Mouse (Mus musculus) ES-E14 (cell line): ENCODE measurements at regions not wholly inside any gene's neighbourhood (a gene's known extent, or its start where the extent isn't known, plus 50 kb on each side); places are given as distances from the start of the nearest gene placed in this dataset.

Experiments used
- DNase-seq: peaks from one replicate; pipeline ENCODE4 v3.0.0-alpha.2; 2013; ENCODE audit warnings: low read depth, low spot score
- H3K27ac ChIP-seq: 2 replicates; pipeline ENCODE4 v1.5.1; 2012; ENCODE audit warnings: low read depth, mild to moderate bottlenecking, low read length, moderate library complexity, mixed read lengths; ENCODE audit not compliant: poor library complexity, insufficient read depth, severe bottlenecking
- H3K36me3 ChIP-seq: 2 replicates; pipeline ENCODE4 v1.6.1; 2012; ENCODE audit warnings: mild to moderate bottlenecking, low read length, moderate library complexity, mixed read lengths; ENCODE audit not compliant: control insufficient read depth, poor library complexity, insufficient read depth, severe bottlenecking
- H3K4me1 ChIP-seq, 2 experiments: fragments of 150-350 bp in 1 of 2; sonication (generic) in 1 of 2; 2 replicates each; pipeline ENCODE4 v1.6.1; 2012; ENCODE audit warnings: low read length in 2 of 2, mild to moderate bottlenecking in 1 of 2, mixed read lengths in 1 of 2; ENCODE audit not compliant: control insufficient read depth in 2 of 2, insufficient read depth in 2 of 2, poor library complexity in 1 of 2
- H3K4me3 ChIP-seq, 2 experiments: fragments of 150-350 bp in 1 of 2; sonication (generic) in 1 of 2; 2 replicates each; pipeline ENCODE4 v1.5.1; 2012; ENCODE audit warnings: low read length in 2 of 2, low read depth in 1 of 2, mild to moderate bottlenecking in 1 of 2, mixed read lengths in 1 of 2; ENCODE audit not compliant: insufficient read depth in 1 of 2, poor library complexity in 1 of 2, severe bottlenecking in 1 of 2
- H3K9ac ChIP-seq: 2 replicates; pipeline ENCODE4 v1.6.1; 2012; ENCODE audit warnings: low read depth, mild to moderate bottlenecking, low read length, mixed read lengths; ENCODE audit not compliant: poor library complexity, insufficient read depth, severe bottlenecking
- H3K9me3 ChIP-seq: fragments of 150-350 bp; sonication (generic); 2 replicates; pipeline ENCODE4 v1.6.1; 2012; ENCODE audit warnings: low read depth, mild to moderate bottlenecking, low read length; ENCODE audit not compliant: control insufficient read depth, insufficient read depth
- CHD2 ChIP-seq: IDR thresholded peaks from 2 replicates; pipeline ENCODE4 v1.6.1; 2014; ENCODE audit warnings: mild to moderate bottlenecking, low read depth, low read length, inconsistent platforms
- HCFC1 ChIP-seq: IDR thresholded peaks from 2 replicates; pipeline ENCODE4 v1.6.1; 2012; ENCODE audit warnings: low read length, inconsistent platforms, borderline replicate concordance; ENCODE audit not compliant: insufficient read depth
- MAFK ChIP-seq: IDR thresholded peaks from 2 replicates; pipeline ENCODE4 v1.6.1; 2014; ENCODE audit warnings: mild to moderate bottlenecking, low read depth, low read length, inconsistent platforms; ENCODE audit not compliant: insufficient read depth
- ZC3H11A ChIP-seq: IDR thresholded peaks from 2 replicates; pipeline ENCODE4 v1.6.1; 2012; ENCODE audit warnings: low read depth, mild to moderate bottlenecking, inconsistent platforms, low read length, borderline replicate concordance
- ZNF384 ChIP-seq: IDR thresholded peaks from 2 replicates; pipeline ENCODE4 v1.6.1; 2012; ENCODE audit warnings: low read depth, low read length, inconsistent platforms
- in situ Hi-C, 2 experiments: fragments of 600-800 bp; cut with MboI; formaldehyde crosslinking; loops; one replicate each; pipeline ENCODE4 v1.15.1; 2025; ENCODE audit warnings: low sequenced_read_pairs in 2 of 2, inconsistent platforms in 1 of 2; ENCODE audit not compliant: unreplicated experiment in 2 of 2

- Histone ChIP-seq H3K4me1 (no peaks in the 10 kb centered on the region), H3K27ac (no peak overlapping the region), H3K9me3 (no peaks in the 10 kb centered on the region), H3K9ac (no peak overlapping the region), H3K4me3 (no peak overlapping the region), H3K36me3 (no peaks in the 10 kb centered on the region)
- in situ Hi-C loops = no loop called here
- TF ChIP-seq MAFK (no peak), ZNF384 (no peak), ZC3H11A (no peak)
- DNase-seq = no peak
These were observed 87.2 kb upstream of the Alk start for GRCm38 (mm10) chr17:72691630-72692029.

GRCm38 (mm10) chr17:72689606-72690005, 85.2 kb upstream of the Alk start:
- Histone ChIP-seq H3K9me3 (no peaks in the 10 kb centered on the region), H3K4me3 (no peak overlapping the region), H3K36me3 (no peaks in the 10 kb centered on the region), H3K27ac (no peak overlapping the region), H3K4me1 (no peaks in the 10 kb centered on the region), H3K9ac (no peak overlapping the region)
- in situ Hi-C loops = no loop called here
- TF ChIP-seq MAFK = no peak
- TF ChIP-seq CHD2 = no peak
- TF ChIP-seq HCFC1 = no peak
- TF ChIP-seq ZNF384 = no peak
- no peak for TF ChIP-seq ZC3H11A
- DNase-seq = no peak

GRCm38 (mm10) chr17:72688800-72689199, 84.4 kb upstream of the Alk start:
- H3K9me3 ChIP-seq = no peaks in the 10 kb centered on the region
- no peaks in the 10 kb centered on the region for H3K4me1 ChIP-seq
- no peak for DNase-seq
- in situ Hi-C loops = no loop called here
- H3K27ac ChIP-seq = no peak overlapping the region
- H3K9ac ChIP-seq = no peak overlapping the region
- H3K36me3 ChIP-seq = no peaks in the 10 kb centered on the region
- no peak for TF ChIP-seq MAFK
- no peak for TF ChIP-seq HCFC1
- TF ChIP-seq ZNF384 = no peak
- no peak overlapping the region for H3K4me3 ChIP-seq

GRCm38 (mm10) chr17:72674658-72675057, 70.2 kb upstream of the Alk start:
- Histone ChIP-seq H3K27ac (no peak overlapping the region), H3K9me3 (no peaks in the 10 kb centered on the region), H3K9ac (no peak overlapping the region), H3K4me3 (no peak overlapping the region), H3K36me3 (no peaks in the 10 kb centered on the region), H3K4me1 (no peaks in the 10 kb centered on the region)
- in situ Hi-C loops = no loop called here
- DNase-seq = no peak
- no peak for TF ChIP-seq ZC3H11A
- no peak for TF ChIP-seq CHD2
- no peak for TF ChIP-seq ZNF384
- no peak for TF ChIP-seq MAFK
- no peak for TF ChIP-seq HCFC1

- Histone ChIP-seq H3K9me3 (no peaks in the 10 kb centered on the region), H3K4me3 (no peak overlapping the region), H3K36me3 (no peaks in the 10 kb centered on the region), H3K27ac (no peak overlapping the region), H3K4me1 (no peaks in the 10 kb centered on the region), H3K9ac (no peak overlapping the region)
- no peak for TF ChIP-seq MAFK
- no peak for TF ChIP-seq CHD2
- no peak for TF ChIP-seq HCFC1
- no peak for TF ChIP-seq ZNF384
- no peak for TF ChIP-seq ZC3H11A
- in situ Hi-C loops = no loop called here
- no peak for DNase-seq
These were observed 67.6 kb upstream of the Alk start for GRCm38 (mm10) chr17:72672010-72672409.
